Mouse (Mus musculus) E14TG2a.4 (cell line): ENCODE measurements around the gene Prr13.

Experiments
- CTCF ChIP-seq: conservative IDR thresholded peaks from 2 replicates; pipeline ENCODE4 v1.5.1; 2014; ENCODE audit warnings: low read length
- NANOG ChIP-seq: IDR thresholded peaks from 2 replicates; pipeline ENCODE4 v1.6.1; 2014; ENCODE audit warnings: borderline replicate concordance, low read length, mixed read lengths

GRCm38 (mm10) chr15:102505770-102506463 lies 47.1 kb downstream of the Prr13 start:
- no peak for TF ChIP-seq CTCF
- no peak for TF ChIP-seq NANOG
